Mouse (Mus musculus) stomach, postnatal 0 days (tissue): ENCODE measurements around the gene Fut8. TPM values are rescaled to one million over a fixed set of nuclear protein-coding genes. Genes with fewer than 3 reads are reported as not detected.

ENCODE experiments used
- ATAC-seq: fragments of 200-750 bp; cut with Nextera tagmentation; 2 replicates; pipeline ENCODE4 v1.8.0; 2017; ENCODE audit not compliant: low FRiP score, low TSS enrichment
- DNase-seq: peaks from one replicate; pipeline ENCODE4 v3.0.0-alpha.2; 2016; ENCODE audit warnings: low spot score
- H3K27ac ChIP-seq: fragments of 300-500 bp; sonication (generic); replicated peaks from 2 replicates; pipeline ENCODE4 v1.5.1; 2014; ENCODE audit warnings: mild to moderate bottlenecking, control low read depth
- H3K27me3 ChIP-seq: fragments of 300-500 bp; sonication (generic); 2 replicates; pipeline ENCODE4 v1.6.1; 2014; ENCODE audit warnings: low read length; ENCODE audit not compliant: control insufficient read depth, insufficient read depth
- H3K36me3 ChIP-seq: fragments of 300-500 bp; sonication (generic); 2 replicates; pipeline ENCODE4 v1.6.1; 2014; ENCODE audit warnings: low read length, mixed read lengths; ENCODE audit not compliant: control insufficient read depth, insufficient read depth
- H3K4me1 ChIP-seq: fragments of 300-500 bp; sonication (generic); replicated peaks from 2 replicates; pipeline ENCODE4 v1.6.1; 2014; ENCODE audit warnings: antibody characterized with exemption; ENCODE audit not compliant: control insufficient read depth, insufficient read depth
- H3K4me2 ChIP-seq: fragments of 300-500 bp; sonication (generic); replicated peaks from 2 replicates; pipeline ENCODE4 v1.6.1; 2014; ENCODE audit warnings: low read depth, mild to moderate bottlenecking, control low read depth, moderate library complexity
- H3K4me3 ChIP-seq: fragments of 300-500 bp; sonication (generic); 2 replicates; pipeline ENCODE4 v1.5.1; 2014; ENCODE audit warnings: low read depth, low read length, control low read depth
- H3K9ac ChIP-seq: fragments of 300-500 bp; sonication (generic); 2 replicates; pipeline ENCODE4 v1.6.1; 2014; ENCODE audit warnings: mild to moderate bottlenecking, low read length, control low read depth, mixed read lengths
- H3K9me3 ChIP-seq: fragments of 300-500 bp; sonication (generic); 2 replicates; pipeline ENCODE4 v1.6.1; 2016; ENCODE audit warnings: low read length; ENCODE audit not compliant: control insufficient read depth
- CTCF ChIP-seq: IDR thresholded peaks from 2 replicates; pipeline ENCODE4 v1.5.1; 2016; ENCODE audit warnings: antibody characterized with exemption, low read depth, mild to moderate bottlenecking, moderate library complexity
- EP300 ChIP-seq: optimal IDR thresholded peaks from 2 replicates; pipeline ENCODE3; 2016; ENCODE audit warnings: antibody characterized with exemption
- WGBS: fragments of 180-500 bp; shearing (Covaris S2); extraction: QIAGEN DNeasy Blood & Tissue Kit; methylation state at CpG from one replicate; pipeline ENCODE4 v1.1.7; 2014; 5-methylcytosine and 5-hydroxymethylcytosine counted together
- polyA plus RNA-seq: library from polyadenylated mRNA; unstranded; fragments of >200 nt; fragmentation: Nextera tagmentation; extraction: Ambion mirVana; gene quantifications from 2 replicates; pipeline ENCODE4 v1.2.1, GENCODE M21; 2015

The Fut8 gene
- polyA plus RNA-seq, 1 experiment from 2014 or later = 29.5 TPM

DNA sequence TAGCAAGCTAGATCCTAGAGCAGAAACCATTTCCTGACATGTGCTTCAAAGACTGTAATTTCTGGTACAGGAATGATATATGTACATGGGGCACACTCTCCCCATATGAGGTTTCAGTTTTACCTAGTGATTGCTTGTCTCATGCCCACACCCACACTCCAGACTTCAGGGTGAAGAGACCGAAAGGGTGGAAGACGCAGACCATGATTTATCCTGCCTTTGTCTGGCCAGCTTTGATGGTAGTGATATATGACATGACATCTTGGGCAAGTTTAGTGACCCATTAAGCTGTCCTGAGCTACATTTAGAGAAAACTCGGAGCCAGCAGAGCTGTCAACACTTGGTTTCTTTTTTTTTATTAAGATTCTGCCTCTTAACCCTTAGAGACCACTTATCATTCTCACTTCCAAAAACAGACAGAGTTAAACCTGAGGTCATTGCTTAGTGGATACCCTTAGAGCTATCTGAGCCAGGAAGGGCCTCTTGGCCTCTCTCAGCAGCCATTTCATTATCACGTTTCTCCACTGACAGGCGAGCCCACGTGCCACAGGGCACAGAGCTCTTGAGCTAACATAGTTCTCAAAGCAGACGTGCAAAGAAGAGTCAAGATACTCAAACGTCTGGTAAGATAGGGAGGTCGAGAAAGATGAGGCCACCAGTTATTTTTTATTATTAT, 245.4 kb downstream of the Fut8 start:
- ATAC-seq = no peak
- Histone ChIP-seq H3K4me3 (no peak overlapping the region), H3K4me1 (no peaks in the 10 kb centered on the region), H3K27me3 (no peaks in the 10 kb centered on the region), H3K9ac (no peak overlapping the region), H3K36me3 (no peaks in the 10 kb centered on the region), H3K4me2 (no peak overlapping the region), H3K27ac (no peak overlapping the region), H3K9me3 (no peaks in the 10 kb centered on the region)
- WGBS = 34% methylated on average over 9 of the region's 9 CpGs
- DNase-seq = no peak
- TF ChIP-seq EP300 = no peak
- TF ChIP-seq CTCF = no peak

DNA sequence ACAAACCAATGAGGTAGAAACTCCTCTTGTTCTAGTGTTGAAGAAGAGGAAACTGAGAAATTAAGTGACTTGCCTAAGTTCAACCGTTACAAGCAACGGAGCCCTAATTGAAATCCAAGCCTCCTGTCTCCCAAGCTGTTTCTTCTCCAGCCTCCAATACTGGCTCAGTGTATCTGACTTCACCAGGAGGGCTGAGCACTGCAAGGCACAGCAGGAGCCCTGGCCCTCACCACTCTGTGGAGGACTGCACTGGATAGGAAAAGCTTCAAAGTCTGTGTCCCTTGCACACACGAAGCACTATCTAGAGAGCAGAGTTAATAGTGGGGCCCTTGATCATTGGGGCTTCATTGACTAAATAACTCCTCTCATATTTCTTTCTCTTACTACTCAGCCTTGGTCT, 246.8 kb downstream of the Fut8 start:
- H3K27me3 ChIP-seq = no peaks in the 10 kb centered on the region
- H3K27ac ChIP-seq = no peak overlapping the region
- no peak for TF ChIP-seq CTCF
- no peak for TF ChIP-seq EP300
- H3K9ac ChIP-seq = no peak overlapping the region
- no peaks in the 10 kb centered on the region for H3K4me1 ChIP-seq
- no peak overlapping the region for H3K4me3 ChIP-seq
- H3K9me3 ChIP-seq = no peaks in the 10 kb centered on the region
- no peaks in the 10 kb centered on the region for H3K36me3 ChIP-seq
- WGBS = 84% methylated on average over 3 of the region's 3 CpGs
- no peak for ATAC-seq
- H3K4me2 ChIP-seq = no peak overlapping the region
- DNase-seq = no peak

DNA sequence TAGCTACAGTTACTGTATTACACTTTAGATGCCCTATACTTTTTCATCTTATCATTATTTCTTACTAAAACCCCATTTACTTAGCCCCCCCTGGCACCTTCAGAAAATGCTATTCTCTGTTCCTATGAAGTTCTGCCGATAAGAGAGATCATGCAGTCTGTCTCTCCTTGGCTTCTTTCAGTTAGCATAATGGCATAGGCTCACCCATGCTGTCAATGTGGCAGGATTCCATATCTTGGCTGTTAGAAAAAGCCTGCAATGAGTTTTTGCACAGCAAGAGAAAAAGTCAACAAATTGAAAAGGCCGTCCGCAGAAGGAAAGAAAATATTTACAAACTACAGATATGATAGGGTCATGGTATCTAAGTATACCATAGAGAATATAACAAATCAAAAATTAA, 253.6 kb downstream of the Fut8 start:
- no peaks in the 10 kb centered on the region for H3K4me1 ChIP-seq
- no peak overlapping the region for H3K4me2 ChIP-seq
- ATAC-seq = no peak
- no peaks in the 10 kb centered on the region for H3K27me3 ChIP-seq
- TF ChIP-seq CTCF (no peak), EP300 (no peak)
- 66% methylated on average over 3 of the region's 3 CpGs for WGBS
- no peak overlapping the region for H3K4me3 ChIP-seq
- H3K9ac ChIP-seq = no peak overlapping the region
- no peak overlapping the region for H3K27ac ChIP-seq
- no peak for DNase-seq
- no peaks in the 10 kb centered on the region for H3K9me3 ChIP-seq
- no peaks in the 10 kb centered on the region for H3K36me3 ChIP-seq

DNA sequence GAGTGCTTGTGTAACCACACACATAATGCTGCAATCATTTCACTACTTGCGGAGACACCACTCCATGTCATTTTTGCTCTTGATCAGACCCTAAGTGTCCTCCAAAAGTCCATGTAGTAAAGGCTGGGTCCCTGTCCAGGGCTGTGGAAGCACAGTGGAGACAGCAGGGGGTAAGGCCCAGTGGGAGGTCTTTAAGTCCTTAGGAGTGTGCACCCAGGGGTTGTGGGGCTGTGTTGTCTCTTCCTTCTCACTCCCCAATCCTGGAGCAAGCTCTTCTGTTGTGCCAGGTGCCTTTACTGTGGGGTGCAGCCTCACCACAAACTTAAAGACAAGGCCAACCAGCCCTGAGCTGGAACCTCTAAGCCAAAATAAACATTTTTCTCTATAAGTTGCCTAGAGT, 257.9 kb downstream of the Fut8 start:
- TF ChIP-seq EP300 (no peak), CTCF (no peak)
- DNase-seq (no peak), ATAC-seq (no peak)
- no peaks in the 10 kb centered on the region for H3K9me3 ChIP-seq
- no peak overlapping the region for H3K4me3 ChIP-seq
- H3K36me3 ChIP-seq = no peaks in the 10 kb centered on the region
- no peaks in the 10 kb centered on the region for H3K4me1 ChIP-seq
- no peak overlapping the region for H3K27ac ChIP-seq
- H3K27me3 ChIP-seq = no peaks in the 10 kb centered on the region
- H3K9ac ChIP-seq = no peak overlapping the region
- H3K4me2 ChIP-seq = no peak overlapping the region
- WGBS = 96% methylated on average over 1 of the region's 1 CpGs

DNA sequence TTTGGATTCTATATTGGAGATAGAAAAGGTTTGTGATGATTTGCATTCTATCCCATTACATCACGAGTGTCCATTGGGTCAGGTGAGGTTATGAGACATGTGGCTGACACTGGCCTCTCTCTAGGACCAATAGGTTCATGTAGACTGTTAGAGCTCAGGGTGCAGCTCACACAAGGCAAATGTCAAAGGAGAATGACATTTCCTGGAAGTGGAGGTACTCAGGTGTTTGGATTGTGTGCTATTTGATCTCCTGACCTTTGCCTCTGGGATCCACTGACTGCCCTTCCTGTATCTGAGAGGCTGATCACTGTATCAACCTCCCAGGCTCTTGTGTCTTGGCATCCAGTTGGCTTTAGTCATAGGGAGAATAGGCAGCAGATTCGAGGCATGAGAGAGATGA, 260.2 kb downstream of the Fut8 start:
- DNase-seq = no peak
- Histone ChIP-seq H3K4me1 (no peaks in the 10 kb centered on the region), H3K4me2 (no peak overlapping the region), H3K36me3 (no peaks in the 10 kb centered on the region), H3K27ac (no peak overlapping the region), H3K9ac (no peak overlapping the region), H3K27me3 (no peaks in the 10 kb centered on the region), H3K9me3 (no peaks in the 10 kb centered on the region), H3K4me3 (no peak overlapping the region)
- WGBS = 54% methylated on average over 2 of the region's 2 CpGs
- ATAC-seq = no peak
- TF ChIP-seq EP300 = no peak
- TF ChIP-seq CTCF = no peak

DNA sequence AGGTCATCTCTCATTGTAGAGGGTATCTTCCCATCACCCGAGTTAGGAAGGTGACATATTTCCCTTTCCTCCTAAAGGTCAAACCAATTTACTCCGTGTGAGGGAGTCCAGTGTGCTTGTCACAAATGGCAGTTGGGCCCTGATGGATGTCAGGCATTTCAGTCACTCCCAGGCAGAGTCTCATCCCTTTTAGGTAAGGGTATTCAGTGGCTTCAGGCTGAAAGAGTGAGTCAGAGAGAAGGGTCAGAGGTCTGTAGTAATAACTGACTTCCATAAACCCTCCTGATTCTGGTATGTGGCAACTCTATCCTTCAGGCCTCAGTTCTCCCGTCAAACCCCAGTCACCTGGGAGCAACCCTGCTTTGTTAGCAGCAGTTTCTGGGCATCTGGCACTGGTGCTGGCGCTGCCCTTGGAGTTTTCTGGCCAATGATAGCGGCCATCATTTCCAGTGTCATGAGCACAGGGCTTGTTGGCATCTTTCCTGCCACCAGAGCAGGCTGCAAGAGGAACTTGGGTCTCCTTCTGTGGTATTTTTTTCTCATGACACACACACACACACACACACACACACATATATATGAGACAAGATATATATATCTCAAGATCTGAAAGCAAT, 262.6 kb downstream of the Fut8 start:
- no peak for ATAC-seq

More for the DNA sequence above, 262.6 kb downstream of the Fut8 start:
- no peaks in the 10 kb centered on the region for H3K27me3 ChIP-seq
- TF ChIP-seq EP300 (no peak), CTCF (no peak)
- no peak for DNase-seq
- no peaks in the 10 kb centered on the region for H3K9me3 ChIP-seq
- H3K27ac ChIP-seq = no peak overlapping the region
- WGBS = 63% methylated on average over 5 of the region's 5 CpGs
- H3K36me3 ChIP-seq = no peaks in the 10 kb centered on the region
- H3K9ac ChIP-seq = no peak overlapping the region
- H3K4me1 ChIP-seq = no peaks in the 10 kb centered on the region
- H3K4me3 ChIP-seq = no peak overlapping the region
- H3K4me2 ChIP-seq = no peak overlapping the region
